Mouse (Mus musculus): Measurements from ENCODE around the gene Spata33.

GRCm38 (mm10) chr8:123255170-123255569, 42.5 kb downstream of the Spata33 start:
- TF ChIP-seq CTCF (conservative IDR thresholded peaks at IDR 0.05; ENCODE audit: low read length) (no peak), POU5F1 (IDR thresholded peaks at IDR 0.05; ENCODE audit: borderline replicate concordance, low read length) (no peak), NANOG (IDR thresholded peaks at IDR 0.05; ENCODE audit: borderline replicate concordance, low read length) (no peak)

Data from E14TG2a.4 (cell line).